Mouse (Mus musculus): ENCODE measurements around the gene Scand1.

Gene Scand1

GRCm38 (mm10) chr2:156307261-156307660 lies 5.2 kb downstream of the Scand1 start:
- DNase-seq (ENCODE audit: low read depth, low spot score), result no peak

- DNase-seq (ENCODE audit: low read depth, low spot score), result no peak
These were observed 6.7 kb downstream of the Scand1 start for GRCm38 (mm10) chr2:156305818-156306217.

DNA sequence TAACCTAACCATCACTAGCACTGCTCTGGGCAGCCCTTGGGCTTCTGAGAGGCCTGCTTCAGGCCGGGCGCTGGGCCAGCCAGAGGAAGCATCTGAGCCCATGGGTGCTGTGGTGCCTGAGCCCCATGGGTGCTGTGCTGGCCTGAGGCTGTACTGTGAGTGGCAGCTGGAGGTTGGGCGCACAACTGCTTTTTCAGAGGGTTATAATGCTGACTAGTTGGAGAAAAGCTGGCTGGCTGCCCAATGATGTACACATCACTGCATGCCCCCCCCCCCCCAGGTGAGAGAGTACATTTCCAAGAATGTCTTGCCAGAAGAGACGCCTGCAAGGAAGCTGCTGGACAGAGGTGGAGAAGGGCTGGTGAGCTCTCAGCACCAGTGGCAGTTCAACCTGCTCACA lies 8.2 kb downstream of the Scand1 start:
- DNase-seq (ENCODE audit: low read depth, low spot score), result no peak

- no peak for DNase-seq (ENCODE audit: low read depth, low spot score)
These were observed 10.4 kb downstream of the Scand1 start for GRCm38 (mm10) chr2:156302063-156302462.

- DNase-seq (ENCODE audit: low read depth, low spot score), result no peak
These were observed 14.0 kb downstream of the Scand1 start for GRCm38 (mm10) chr2:156298458-156298857.

DNA sequence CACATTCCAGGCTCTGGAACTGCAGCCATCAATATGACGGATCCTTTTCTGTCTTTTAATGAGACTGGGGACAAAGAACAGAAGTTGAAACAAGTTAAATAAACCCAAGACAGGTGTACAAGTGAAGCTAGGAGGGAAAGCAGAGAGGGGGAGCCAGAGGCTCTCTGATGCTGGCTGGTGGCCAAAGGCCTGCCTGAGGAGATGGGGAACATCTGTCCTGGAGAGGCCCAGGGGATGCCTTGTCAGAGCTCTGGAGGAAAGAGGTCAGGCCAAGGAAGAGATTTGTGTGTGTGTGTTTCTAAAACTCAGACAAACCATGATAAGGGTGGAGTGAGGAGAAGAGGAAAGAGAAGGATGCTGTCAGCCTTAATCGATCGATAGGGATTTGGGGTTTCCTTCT lies 14.9 kb downstream of the Scand1 start:
- DNase-seq (ENCODE audit: low read depth, low spot score), result no peak

DNA sequence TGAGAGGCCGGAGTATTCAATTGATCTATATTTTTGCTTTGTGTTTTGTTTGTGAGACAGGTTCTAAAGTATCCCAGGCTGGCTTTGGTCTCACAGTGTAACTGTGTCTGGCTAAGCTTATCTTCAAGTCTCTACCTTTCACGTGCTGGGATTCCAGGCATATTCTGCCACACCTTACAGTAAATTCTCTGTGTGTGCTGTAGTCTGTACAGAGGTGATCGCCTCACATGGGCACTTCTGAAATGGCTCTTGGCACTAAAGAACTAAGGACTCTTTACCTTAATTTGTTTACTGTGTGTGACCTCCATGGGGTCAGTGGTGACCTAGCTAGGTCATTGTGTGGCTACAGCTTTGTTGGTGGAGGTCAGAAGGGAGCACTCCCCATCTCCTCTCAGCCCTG lies 16.3 kb downstream of the Scand1 start:
- no peak for DNase-seq (ENCODE audit: low read depth, low spot score)

- DNase-seq (ENCODE audit: low read depth, low spot score), result no peak
These were observed 16.9 kb downstream of the Scand1 start for GRCm38 (mm10) chr2:156295601-156296063.

- no peak for DNase-seq (ENCODE audit: low read depth, low spot score)
These were observed 20.5 kb downstream of the Scand1 start for GRCm38 (mm10) chr2:156291998-156292397.

GRCm38 (mm10) chr2:156289552-156290160 lies 22.8 kb downstream of the Scand1 start:
- no peak for DNase-seq (ENCODE audit: low read depth, low spot score)

GRCm38 (mm10) chr2:156288222-156288621 lies 24.3 kb downstream of the Scand1 start:
- DNase-seq (ENCODE audit: low read depth, low spot score), result no peak

DNA sequence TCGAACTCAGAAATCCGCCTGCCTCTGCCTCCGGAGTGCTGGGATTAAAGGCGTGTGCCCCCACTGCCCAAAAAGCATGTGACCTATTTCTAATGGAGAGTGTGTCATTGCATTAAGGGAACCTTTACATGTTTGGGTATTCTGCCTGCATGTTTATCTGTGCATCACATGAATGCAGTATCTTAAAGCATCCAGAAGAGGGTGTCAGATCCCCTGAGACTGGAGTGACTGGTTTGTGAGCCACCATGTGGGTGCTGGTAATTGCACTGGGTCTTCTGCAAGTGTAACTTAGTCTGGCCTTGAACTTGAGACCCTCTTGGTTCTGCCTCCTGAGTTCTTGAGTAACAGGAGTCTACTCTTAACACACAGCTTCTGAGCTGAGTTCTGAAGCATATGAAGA lies 25.8 kb downstream of the Scand1 start:
- DNase-seq (ENCODE audit: low read depth, low spot score), result no peak

DNA sequence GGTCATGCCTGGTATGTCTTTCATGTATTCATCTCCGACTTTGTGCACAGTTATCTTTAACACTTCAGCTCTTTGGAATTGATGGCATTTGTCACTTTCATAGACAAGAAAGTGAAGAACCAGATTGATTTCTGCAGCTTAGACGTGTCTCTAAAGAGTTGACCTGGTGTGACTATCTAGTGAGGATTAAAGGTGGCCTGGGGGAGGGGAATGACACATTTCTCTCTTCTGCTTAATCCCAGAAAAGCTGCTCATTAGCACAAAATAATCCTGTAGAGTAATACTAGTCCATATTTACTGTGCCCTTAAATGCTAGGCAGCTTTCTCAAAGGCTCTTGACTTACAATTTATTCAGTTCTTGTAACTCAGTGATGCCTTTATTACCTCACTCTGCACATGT lies 27.3 kb downstream of the Scand1 start:
- DNase-seq (ENCODE audit: low read depth, low spot score), result no peak

GRCm38 (mm10) chr2:156281227-156281626 lies 31.3 kb downstream of the Scand1 start:
- no peak for DNase-seq (ENCODE audit: low read depth, low spot score)

DNA sequence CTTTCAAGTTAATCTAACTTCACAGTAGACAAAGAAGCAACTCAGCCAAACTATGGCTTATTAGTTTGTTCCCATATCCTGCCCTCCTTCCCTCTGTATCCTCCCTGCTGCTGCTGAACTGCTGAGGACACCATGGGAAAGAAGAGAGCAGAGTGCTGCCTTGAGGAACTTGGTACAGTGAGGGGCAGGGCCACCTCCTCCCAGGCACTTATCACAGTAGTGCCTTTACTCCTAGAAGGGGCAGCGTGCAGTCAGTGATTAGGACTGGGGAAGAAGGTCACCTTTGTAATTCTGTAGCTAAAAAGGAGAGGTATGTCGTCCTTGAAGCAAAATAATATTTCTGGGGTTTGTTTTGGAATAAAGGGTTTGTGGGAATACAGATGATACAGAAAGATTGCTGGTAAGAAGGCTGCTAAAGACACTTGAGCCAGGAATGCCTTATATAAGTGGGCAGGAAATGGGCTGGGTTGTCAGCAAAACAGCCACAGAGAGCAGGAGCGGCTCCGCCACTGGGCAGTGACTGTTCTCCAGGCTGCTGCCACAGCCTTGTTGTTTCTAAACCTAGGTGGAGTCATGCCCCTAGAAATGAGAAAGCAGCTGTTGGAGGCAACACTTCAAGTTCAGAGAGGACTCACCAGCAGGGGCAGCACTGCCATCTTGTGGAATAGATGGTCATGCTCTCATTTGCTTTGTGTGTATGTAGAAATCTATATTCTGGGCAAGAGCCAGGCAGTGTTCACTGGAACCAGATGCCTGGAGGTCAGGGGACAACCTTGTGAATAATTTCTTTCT lies 34.1 kb downstream of the Scand1 start:
- peak; percentile 86 for DNase-seq (ENCODE audit: low read depth, low spot score)

GRCm38 (mm10) chr2:156272553-156272952 lies 40.0 kb downstream of the Scand1 start:
- DNase-seq (ENCODE audit: low read depth, low spot score), result no peak

DNA sequence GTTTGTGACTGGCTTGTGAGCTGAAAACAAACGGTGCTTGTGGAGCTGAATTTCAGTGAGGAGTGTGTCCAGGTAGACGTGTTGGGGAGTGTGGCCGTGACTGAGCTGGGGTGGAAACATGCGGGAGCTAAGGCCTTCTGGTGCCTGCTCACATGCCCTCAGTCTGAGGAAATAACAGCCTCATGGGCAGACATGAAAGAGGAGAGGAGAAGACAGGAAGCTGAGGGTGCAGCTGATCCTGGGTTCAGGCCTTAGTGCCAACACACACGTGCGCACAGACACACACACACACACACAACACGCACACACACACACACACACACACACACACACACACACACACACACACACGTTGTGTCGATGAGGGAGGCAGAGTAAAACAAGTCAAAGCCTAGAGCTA lies 44.9 kb downstream of the Scand1 start:
- no peak for DNase-seq (ENCODE audit: low read depth, low spot score)

DNA sequence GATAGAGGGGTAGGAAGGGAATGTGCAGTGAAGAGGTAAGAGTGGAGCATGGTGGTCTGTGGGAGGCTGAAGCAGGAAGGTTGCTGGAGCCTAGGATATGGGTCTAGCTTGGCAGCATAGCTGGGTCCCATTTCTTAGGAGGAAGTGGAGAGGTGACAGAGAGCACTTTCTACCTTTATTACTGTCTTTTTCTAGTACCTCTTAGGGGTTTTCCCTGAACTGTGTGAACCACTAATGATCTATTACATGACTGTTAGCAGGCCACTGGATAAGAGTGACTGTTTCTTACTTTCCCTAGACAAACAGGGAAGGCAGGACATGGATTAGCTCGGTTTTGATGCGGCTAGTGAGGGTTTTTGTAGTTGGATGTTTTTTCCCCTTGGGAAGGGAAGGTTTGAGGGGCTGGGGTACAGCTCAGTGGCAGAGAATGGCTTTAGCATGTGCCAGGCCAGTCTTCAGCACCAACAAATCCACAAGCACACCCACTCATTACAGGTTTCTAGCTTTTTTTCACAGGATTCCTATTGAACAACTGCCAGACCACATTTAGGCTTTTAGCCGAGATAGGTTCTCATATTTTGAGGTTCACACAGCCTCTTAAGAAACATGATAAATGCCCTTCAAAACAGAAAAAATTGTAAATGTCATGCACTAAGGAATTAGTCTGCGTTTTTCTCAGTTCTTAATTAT lies 49.2 kb downstream of the Scand1 start:
- DNase-seq (ENCODE audit: low read depth, low spot score), result no peak
